Mouse (Mus musculus): Measurements from ENCODE around the gene Hist1h1d.

DNA sequence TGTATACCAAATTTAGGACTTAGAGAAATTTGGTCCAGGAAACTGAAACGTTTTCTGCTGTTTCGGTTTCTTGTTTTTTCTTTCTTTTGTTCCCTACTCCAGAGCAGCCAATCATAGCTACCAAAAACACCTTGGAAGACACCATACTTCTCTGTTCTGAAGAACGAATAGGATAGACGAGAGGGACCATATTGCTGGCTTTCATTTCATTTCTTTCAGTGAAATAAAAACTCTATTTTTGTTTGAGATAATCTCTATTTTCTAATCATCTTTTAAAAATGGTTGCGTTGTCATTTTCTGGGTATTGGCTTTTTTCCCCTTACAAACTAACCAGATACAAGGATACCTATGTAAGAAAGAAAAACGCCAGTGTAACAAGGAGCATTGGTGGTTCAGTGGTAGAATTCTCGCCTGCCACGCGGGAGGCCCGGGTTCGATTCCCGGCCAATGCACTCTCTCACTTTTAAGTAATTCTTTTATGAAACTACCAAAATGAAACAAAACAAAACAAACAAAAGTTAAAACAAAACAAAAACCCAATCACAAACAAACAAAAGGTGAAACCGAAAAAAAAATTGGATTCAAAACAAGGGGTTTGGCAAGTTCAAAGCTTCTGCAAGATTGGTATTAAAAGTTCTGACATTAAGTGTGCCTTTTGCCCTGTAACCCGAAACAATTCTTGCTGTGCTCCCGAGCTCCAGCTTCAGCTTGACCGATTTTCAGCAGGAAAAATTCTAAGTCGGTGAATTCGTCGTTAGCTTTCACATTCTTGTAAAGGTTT lies 36.0 kb upstream of the Hist1h1d start:
- TF ChIP-seq BHLHE40 (IDR thresholded peaks at IDR 0.05; ENCODE audit: borderline replicate concordance, low read depth, low read length) (no peak), MAFK (IDR thresholded peaks at IDR 0.05; ENCODE audit: borderline replicate concordance, low read depth, low read length) (no peak), MAZ (IDR thresholded peaks at IDR 0.05; ENCODE audit: low read depth, low read length) (no peak), CTCF (IDR thresholded peaks at IDR 0.05 in 2 of 3, conservative IDR thresholded peaks at IDR 0.05 in 1 of 3; ENCODE audit: control insufficient read depth in 1 of 3, insufficient read depth in 1 of 3, low read depth in 2 of 3, low read length in 3 of 3, poor library complexity in 1 of 3, severe bottlenecking in 1 of 3) (no peak)
